Mouse (Mus musculus) embryonic facial prominence, embryonic 13.5 days (tissue): ENCODE measurements around the gene Tspan3. TPM values are rescaled to one million over a fixed set of nuclear protein-coding genes. Genes with fewer than 3 reads are reported as not detected.

Experiments
- ATAC-seq: fragments of 200-750 bp; cut with Nextera tagmentation; 2 replicates; pipeline ENCODE4 v1.8.0; 2017; ENCODE audit warnings: low read depth; ENCODE audit not compliant: insufficient number of reproducible peaks, insufficient read depth, low FRiP score, low TSS enrichment
- H3K27ac ChIP-seq: fragments of 300-500 bp; sonication (generic); 2 replicates; pipeline ENCODE4 v1.5.1; 2015; ENCODE audit warnings: moderate library complexity, mild to moderate bottlenecking, inconsistent platforms
- H3K27me3 ChIP-seq: fragments of 300-500 bp; sonication (generic); 2 replicates; pipeline ENCODE4 v1.6.1; 2015; ENCODE audit warnings: mild to moderate bottlenecking, inconsistent platforms
- H3K36me3 ChIP-seq: fragments of 300-500 bp; sonication (generic); 2 replicates; pipeline ENCODE4 v1.6.1; 2015; ENCODE audit warnings: mild to moderate bottlenecking, inconsistent platforms
- H3K4me1 ChIP-seq: fragments of 300-500 bp; sonication (generic); 2 replicates; pipeline ENCODE4 v1.6.1; 2015; ENCODE audit warnings: inconsistent platforms
- H3K4me2 ChIP-seq: fragments of 300-500 bp; sonication (generic); 2 replicates; pipeline ENCODE4 v1.6.1; 2015; ENCODE audit warnings: moderate library complexity, mild to moderate bottlenecking, inconsistent platforms
- H3K4me3 ChIP-seq: fragments of 300-500 bp; sonication (generic); 2 replicates; pipeline ENCODE4 v1.5.1; 2015; ENCODE audit warnings: mild to moderate bottlenecking, inconsistent platforms
- H3K9ac ChIP-seq: fragments of 300-500 bp; sonication (generic); 2 replicates; pipeline ENCODE4 v1.6.1; 2015; ENCODE audit warnings: mild to moderate bottlenecking, inconsistent platforms
- H3K9me3 ChIP-seq: fragments of 300-500 bp; sonication (generic); 2 replicates; pipeline ENCODE4 v1.6.1; 2016; ENCODE audit warnings: inconsistent platforms
- WGBS: fragments of 180-500 bp; shearing (Covaris S2); methylation state at CpG from one replicate; pipeline ENCODE4 v1.1.7; 2015; ENCODE audit warnings: mixed read lengths; 5-methylcytosine and 5-hydroxymethylcytosine counted together
- polyA plus RNA-seq: library from polyadenylated mRNA; unstranded; fragments of >200 nt; fragmentation: Nextera tagmentation; extraction: Ambion mirVana; gene quantifications from 2 replicates; pipeline ENCODE4 v1.2.1, GENCODE M21; 2015

Gene Tspan3
- polyA plus RNA-seq, 1 experiment from 2014 or later = 480 TPM

- H3K27ac ChIP-seq = no peak overlapping the region
- ATAC-seq = no peak
- H3K4me3 ChIP-seq = no peak overlapping the region
- no peak overlapping the region for H3K4me2 ChIP-seq
- peaks cover 34% of the 10 kb centered on the region for H3K4me1 ChIP-seq
- H3K27me3 ChIP-seq = no peaks in the 10 kb centered on the region
- no peaks in the 10 kb centered on the region for H3K9me3 ChIP-seq
- 94% methylated on average over 5 of the region's 5 CpGs for WGBS
- peaks cover 5% of the 10 kb centered on the region; the same call in 1 of the 2 replicates for H3K36me3 ChIP-seq
- no peak overlapping the region for H3K9ac ChIP-seq
Observed at GRCm38 (mm10) chr9:56154572-56154971, 10.7 kb downstream of the Tspan3 start.

- Histone ChIP-seq H3K36me3 (peaks cover 5% of the 10 kb centered on the region; the same call in 1 of the 2 replicates), H3K4me3 (no peak overlapping the region), H3K9me3 (no peaks in the 10 kb centered on the region), H3K4me1 (peaks cover 22% of the 10 kb centered on the region), H3K9ac (no peak overlapping the region), H3K27ac (peak overlapping the region; percentile 48), H3K27me3 (no peaks in the 10 kb centered on the region), H3K4me2 (no peak overlapping the region)
- 70% methylated on average over 4 of the region's 4 CpGs for WGBS
- ATAC-seq = no peak
Observed at GRCm38 (mm10) chr9:56152482-56153007, 12.7 kb downstream of the Tspan3 start.

- 53% methylated on average over 7 of the region's 7 CpGs for WGBS
- Histone ChIP-seq H3K4me3 (no peak overlapping the region), H3K4me2 (no peak overlapping the region), H3K27me3 (no peaks in the 10 kb centered on the region), H3K36me3 (peaks cover 10% of the 10 kb centered on the region), H3K4me1 (peaks cover 22% of the 10 kb centered on the region), H3K9ac (no peak overlapping the region), H3K27ac (peak overlapping the region; percentile 48), H3K9me3 (no peaks in the 10 kb centered on the region)
- no peak for ATAC-seq
Observed at GRCm38 (mm10) chr9:56151745-56152481, 13.4 kb downstream of the Tspan3 start.

- Histone ChIP-seq H3K4me2 (no peak overlapping the region), H3K27ac (no peak overlapping the region), H3K9ac (no peak overlapping the region), H3K9me3 (no peaks in the 10 kb centered on the region), H3K4me3 (no peak overlapping the region), H3K36me3 (peaks cover 60% of the 10 kb centered on the region), H3K4me1 (0 out of 2 replicates have a peak, but pooled peaks cover 4% of the 10 kb centered on the region), H3K27me3 (no peaks in the 10 kb centered on the region)
- no peak for ATAC-seq
- WGBS = 90% methylated on average over 16 of the region's 16 CpGs
Observed at GRCm38 (mm10) chr9:56146326-56146923, 18.9 kb downstream of the Tspan3 start.

GRCm38 (mm10) chr9:56144366-56145003 is 20.8 kb downstream of the Tspan3 start:
- no peak overlapping the region for H3K9ac ChIP-seq
- H3K27me3 ChIP-seq = no peaks in the 10 kb centered on the region
- no peak overlapping the region for H3K4me2 ChIP-seq
- H3K4me3 ChIP-seq = no peak overlapping the region
- no peaks in the 10 kb centered on the region for H3K9me3 ChIP-seq
- 92% methylated on average over 7 of the region's 7 CpGs for WGBS
- ATAC-seq = no peak
- H3K27ac ChIP-seq = no peak overlapping the region
- 0 out of 2 replicates have a peak, but pooled peaks cover 4% of the 10 kb centered on the region for H3K4me1 ChIP-seq
- H3K36me3 ChIP-seq = peaks cover 70% of the 10 kb centered on the region

GRCm38 (mm10) chr9:56141776-56142175 is 23.5 kb downstream of the Tspan3 start:
- no peak for ATAC-seq
- Histone ChIP-seq H3K9me3 (no peaks in the 10 kb centered on the region), H3K27ac (no peak overlapping the region), H3K4me2 (no peak overlapping the region), H3K36me3 (peaks cover 82% of the 10 kb centered on the region), H3K27me3 (no peaks in the 10 kb centered on the region), H3K9ac (no peak overlapping the region), H3K4me1 (no peaks in the 10 kb centered on the region), H3K4me3 (no peak overlapping the region)
- 87% methylated on average over 9 of the region's 9 CpGs for WGBS

- no peak for ATAC-seq
- H3K9ac ChIP-seq = no peak overlapping the region
- peaks cover 3% of the 10 kb centered on the region; the same call in 1 of the 2 replicates for H3K4me1 ChIP-seq
- H3K9me3 ChIP-seq = no peaks in the 10 kb centered on the region
- no peak overlapping the region for H3K4me2 ChIP-seq
- no peaks in the 10 kb centered on the region for H3K27me3 ChIP-seq
- no peak overlapping the region for H3K27ac ChIP-seq
- H3K36me3 ChIP-seq = peaks cover 84% of the 10 kb centered on the region
- H3K4me3 ChIP-seq = no peak overlapping the region
- 90% methylated on average over 4 of the region's 4 CpGs for WGBS
Observed at GRCm38 (mm10) chr9:56135590-56136197, 29.6 kb downstream of the Tspan3 start.

- Histone ChIP-seq H3K27me3 (no peaks in the 10 kb centered on the region), H3K36me3 (peaks cover 86% of the 10 kb centered on the region), H3K27ac (no peak overlapping the region), H3K9me3 (no peaks in the 10 kb centered on the region), H3K4me2 (no peak overlapping the region), H3K4me1 (peaks cover 3% of the 10 kb centered on the region; the same call in 1 of the 2 replicates), H3K4me3 (no peak overlapping the region), H3K9ac (no peak overlapping the region)
- 94% methylated on average over 4 of the region's 4 CpGs for WGBS
- no peak for ATAC-seq
Observed at GRCm38 (mm10) chr9:56134614-56135013, 30.7 kb downstream of the Tspan3 start.

GRCm38 (mm10) chr9:56133970-56134369 is 31.3 kb downstream of the Tspan3 start:
- no peaks in the 10 kb centered on the region for H3K27me3 ChIP-seq
- 92% methylated on average over 5 of the region's 5 CpGs for WGBS
- no peak overlapping the region for H3K4me3 ChIP-seq
- no peak for ATAC-seq
- no peak overlapping the region for H3K4me2 ChIP-seq
- H3K4me1 ChIP-seq = peaks cover 3% of the 10 kb centered on the region; the same call in 1 of the 2 replicates
- H3K36me3 ChIP-seq = peaks cover 88% of the 10 kb centered on the region
- H3K27ac ChIP-seq = no peak overlapping the region
- no peaks in the 10 kb centered on the region for H3K9me3 ChIP-seq
- no peak overlapping the region for H3K9ac ChIP-seq

GRCm38 (mm10) chr9:56131813-56132525 is 33.3 kb downstream of the Tspan3 start:
- Histone ChIP-seq H3K27ac (no peak overlapping the region), H3K9ac (no peak overlapping the region), H3K27me3 (no peaks in the 10 kb centered on the region), H3K4me2 (no peak overlapping the region), H3K4me3 (no peak overlapping the region), H3K9me3 (no peaks in the 10 kb centered on the region), H3K36me3 (peaks cover 93% of the 10 kb centered on the region), H3K4me1 (peaks cover 3% of the 10 kb centered on the region; the same call in 1 of the 2 replicates)
- 51% methylated on average over 10 of the region's 10 CpGs for WGBS
- no peak for ATAC-seq

- no peak overlapping the region for H3K9ac ChIP-seq
- H3K27ac ChIP-seq = no peak overlapping the region
- peaks cover 85% of the 10 kb centered on the region for H3K36me3 ChIP-seq
- no peaks in the 10 kb centered on the region for H3K9me3 ChIP-seq
- no peak overlapping the region for H3K4me3 ChIP-seq
- ATAC-seq = no peak
- peaks cover 3% of the 10 kb centered on the region; the same call in 1 of the 2 replicates for H3K4me1 ChIP-seq
- H3K27me3 ChIP-seq = no peaks in the 10 kb centered on the region
- 64% methylated on average over 4 of the region's 4 CpGs for WGBS
- no peak overlapping the region for H3K4me2 ChIP-seq
Observed at GRCm38 (mm10) chr9:56130536-56130935, 34.7 kb downstream of the Tspan3 start.
